Mouse (Mus musculus): ENCODE measurements around the gene Mrps2. TPM values are rescaled to one million over a fixed set of nuclear protein-coding genes. Genes with fewer than 3 reads are reported as not detected.

Gene Mrps2
- polyA plus RNA-seq (2014; fragmentation: Nextera tagmentation; extraction: Ambion mirVana), result 58.5 and 59.3 TPM in 2 replicates

DNA sequence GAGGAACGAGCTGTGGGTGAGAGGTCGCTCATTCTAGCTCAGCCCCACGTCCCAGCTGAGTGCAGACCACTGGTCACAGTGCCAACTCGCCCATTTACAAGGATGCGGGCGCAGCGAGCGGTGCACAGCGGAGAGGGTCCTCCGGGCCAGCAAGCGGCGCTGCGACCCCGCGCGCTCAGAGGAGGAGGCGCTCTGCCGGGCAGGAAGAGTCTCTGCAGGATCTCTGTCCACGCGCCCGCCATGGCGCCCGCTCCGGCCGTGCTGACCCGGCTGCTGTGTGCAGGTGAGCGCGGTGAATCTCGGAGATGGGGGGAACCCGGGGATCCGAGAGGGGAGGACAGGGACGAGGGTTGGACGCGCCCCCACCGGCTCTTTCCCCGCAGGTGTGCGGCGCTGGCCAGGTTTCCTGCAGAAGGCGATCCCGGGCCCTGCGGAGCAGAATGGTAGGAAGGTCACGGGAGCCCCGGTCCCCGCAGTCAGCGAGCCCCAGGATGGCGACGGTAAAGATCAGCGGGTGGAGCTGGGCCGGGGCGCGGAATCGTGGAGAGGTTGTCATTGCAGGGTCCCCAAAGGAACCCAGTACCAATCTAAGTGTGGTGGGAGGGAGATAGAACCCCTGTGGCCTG is at the start of gene Mrps2:
Mrps2 (plus strand) TSS at position 207 of the 626 bp plus-strand sequence.
- Histone ChIP-seq H3K9ac (replicated peaks; ENCODE audit: low read depth, low read length) (peak within 1 kb of the TSS; percentile 95), H3K9me3 (ENCODE audit: control insufficient read depth, low read depth, low read length) (peaks cover 3% of the 10 kb centered on the region; the same call in 1 of the 2 replicates), H3K4me2 (replicated peaks; ENCODE audit: low read depth, low read length) (peak within 1 kb of the TSS; percentile 80), H3K4me1 (ENCODE audit: control insufficient read depth, insufficient read depth, low read length) (0 out of 2 replicates have a peak, but pooled peaks cover 9% of the 10 kb centered on the region), H3K4me3 (ENCODE audit: low read depth, low read length) (peak within 1 kb of the TSS; percentile 98), H3K27me3 (ENCODE audit: control insufficient read depth, insufficient read depth, low read length) (no peaks in the 10 kb centered on the region), H3K27ac (ENCODE audit: low read length) (no peak within 1 kb of the TSS; the same call in 1 of the 2 replicates), H3K36me3 (ENCODE audit: control insufficient read depth, insufficient read depth, low read length) (peaks cover 24% of the 10 kb centered on the region)
- ATAC-seq (ENCODE audit: insufficient number of reproducible peaks, insufficient read depth, low FRiP score, low read depth), result peak; percentile 90
- WGBS, result under 1% methylated on average over 52 of the region's 52 CpGs

GRCm38 (mm10) chr2:28419898-28420297 is 48.0 kb upstream of the Mrps2 start:
- Histone ChIP-seq H3K4me1 (ENCODE audit: control insufficient read depth, insufficient read depth, low read length) (no peaks in the 10 kb centered on the region), H3K9ac (replicated peaks; ENCODE audit: low read depth, low read length) (no peak overlapping the region), H3K27ac (ENCODE audit: low read length) (no peak overlapping the region), H3K36me3 (ENCODE audit: control insufficient read depth, insufficient read depth, low read length) (no peaks in the 10 kb centered on the region), H3K4me3 (ENCODE audit: low read depth, low read length) (no peak overlapping the region), H3K4me2 (replicated peaks; ENCODE audit: low read depth, low read length) (no peak overlapping the region), H3K27me3 (ENCODE audit: control insufficient read depth, insufficient read depth, low read length) (no peaks in the 10 kb centered on the region), H3K9me3 (ENCODE audit: control insufficient read depth, low read depth, low read length) (no peaks in the 10 kb centered on the region)
- 18% methylated on average over 4 of the region's 4 CpGs for WGBS
- ATAC-seq (ENCODE audit: insufficient number of reproducible peaks, insufficient read depth, low FRiP score, low read depth), result no peak

DNA sequence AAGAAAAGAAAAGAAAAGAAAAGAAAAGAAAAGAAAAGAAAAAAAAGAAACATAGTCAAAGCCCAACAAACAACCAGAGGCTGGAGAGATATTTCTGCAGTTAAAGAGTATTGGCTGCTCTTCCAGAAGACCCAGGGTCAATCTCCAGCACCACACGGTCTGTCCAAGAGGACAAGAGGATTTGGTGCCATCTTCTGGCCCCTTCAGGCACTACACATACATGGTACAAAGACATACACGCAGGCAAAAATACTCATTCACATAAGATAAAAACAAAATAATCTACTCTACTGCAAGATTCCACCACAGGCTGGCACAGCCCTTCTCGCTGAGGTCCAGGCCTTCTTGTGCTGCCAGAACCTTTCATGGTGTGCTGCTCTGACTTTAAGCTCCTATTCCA is 44.7 kb upstream of the Mrps2 start:
- no peak for ATAC-seq (ENCODE audit: insufficient number of reproducible peaks, insufficient read depth, low FRiP score, low read depth)
- Histone ChIP-seq H3K36me3 (ENCODE audit: control insufficient read depth, insufficient read depth, low read length) (no peaks in the 10 kb centered on the region), H3K27ac (ENCODE audit: low read length) (no peak overlapping the region), H3K27me3 (ENCODE audit: control insufficient read depth, insufficient read depth, low read length) (no peaks in the 10 kb centered on the region), H3K4me1 (ENCODE audit: control insufficient read depth, insufficient read depth, low read length) (no peaks in the 10 kb centered on the region), H3K4me3 (ENCODE audit: low read depth, low read length) (no peak overlapping the region), H3K4me2 (replicated peaks; ENCODE audit: low read depth, low read length) (no peak overlapping the region), H3K9me3 (ENCODE audit: control insufficient read depth, low read depth, low read length) (no peaks in the 10 kb centered on the region), H3K9ac (replicated peaks; ENCODE audit: low read depth, low read length) (no peak overlapping the region)
- WGBS, result 40% methylated on average over 3 of the region's 3 CpGs

DNA sequence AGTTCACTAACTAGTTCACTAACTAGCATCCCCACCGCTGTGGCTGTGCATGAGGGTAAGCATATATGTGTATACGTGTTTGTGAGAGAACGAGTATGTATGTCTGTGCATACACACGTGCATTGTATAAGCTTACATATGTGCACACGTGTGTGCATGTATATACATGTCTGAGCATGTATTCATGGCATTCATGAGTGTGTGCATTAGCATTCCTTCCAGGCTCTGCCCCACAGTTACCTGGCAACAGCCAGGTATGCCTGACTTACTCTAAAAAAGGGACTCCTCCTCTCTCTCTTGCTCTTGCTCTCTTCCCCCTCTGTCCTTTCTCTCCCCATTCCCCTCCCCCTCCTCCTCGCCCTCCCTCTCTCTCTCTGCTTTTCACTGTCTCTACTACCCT is 40.6 kb upstream of the Mrps2 start:
- Histone ChIP-seq H3K36me3 (ENCODE audit: control insufficient read depth, insufficient read depth, low read length) (no peaks in the 10 kb centered on the region), H3K4me2 (replicated peaks; ENCODE audit: low read depth, low read length) (no peak overlapping the region), H3K4me1 (ENCODE audit: control insufficient read depth, insufficient read depth, low read length) (no peaks in the 10 kb centered on the region), H3K9me3 (ENCODE audit: control insufficient read depth, low read depth, low read length) (no peaks in the 10 kb centered on the region), H3K27me3 (ENCODE audit: control insufficient read depth, insufficient read depth, low read length) (no peaks in the 10 kb centered on the region), H3K4me3 (ENCODE audit: low read depth, low read length) (no peak overlapping the region), H3K27ac (ENCODE audit: low read length) (no peak overlapping the region), H3K9ac (replicated peaks; ENCODE audit: low read depth, low read length) (no peak overlapping the region)
- ATAC-seq (ENCODE audit: insufficient number of reproducible peaks, insufficient read depth, low FRiP score, low read depth), result no peak
- WGBS, result 73% methylated on average over 6 of the region's 6 CpGs

- ATAC-seq (ENCODE audit: insufficient number of reproducible peaks, insufficient read depth, low FRiP score, low read depth), result no peak
- no peaks in the 10 kb centered on the region for H3K9me3 ChIP-seq (ENCODE audit: control insufficient read depth, low read depth, low read length)
- H3K27me3 ChIP-seq (ENCODE audit: control insufficient read depth, insufficient read depth, low read length), result no peaks in the 10 kb centered on the region
- no peak overlapping the region for H3K4me2 ChIP-seq (replicated peaks; ENCODE audit: low read depth, low read length)
- no peak overlapping the region for H3K27ac ChIP-seq (ENCODE audit: low read length)
- H3K4me1 ChIP-seq (ENCODE audit: control insufficient read depth, insufficient read depth, low read length), result no peaks in the 10 kb centered on the region
- no peaks in the 10 kb centered on the region for H3K36me3 ChIP-seq (ENCODE audit: control insufficient read depth, insufficient read depth, low read length)
- H3K4me3 ChIP-seq (ENCODE audit: low read depth, low read length), result no peak overlapping the region
- WGBS, result 46% methylated on average over 6 of the region's 6 CpGs
- no peak overlapping the region for H3K9ac ChIP-seq (replicated peaks; ENCODE audit: low read depth, low read length)
These were observed 37.0 kb upstream of the Mrps2 start for GRCm38 (mm10) chr2:28430846-28431245.

GRCm38 (mm10) chr2:28432811-28433210 is 35.1 kb upstream of the Mrps2 start:
- Histone ChIP-seq H3K4me2 (replicated peaks; ENCODE audit: low read depth, low read length) (no peak overlapping the region), H3K9me3 (ENCODE audit: control insufficient read depth, low read depth, low read length) (no peaks in the 10 kb centered on the region), H3K27ac (ENCODE audit: low read length) (no peak overlapping the region), H3K9ac (replicated peaks; ENCODE audit: low read depth, low read length) (no peak overlapping the region), H3K4me3 (ENCODE audit: low read depth, low read length) (no peak overlapping the region), H3K27me3 (ENCODE audit: control insufficient read depth, insufficient read depth, low read length) (no peaks in the 10 kb centered on the region), H3K4me1 (ENCODE audit: control insufficient read depth, insufficient read depth, low read length) (no peaks in the 10 kb centered on the region), H3K36me3 (ENCODE audit: control insufficient read depth, insufficient read depth, low read length) (no peaks in the 10 kb centered on the region)
- ATAC-seq (ENCODE audit: insufficient number of reproducible peaks, insufficient read depth, low FRiP score, low read depth), result 0 out of 2 replicates have a peak, but pooled peaks have one; percentile 56
- WGBS, result 0% methylated on average over 1 of the region's 1 CpGs

DNA sequence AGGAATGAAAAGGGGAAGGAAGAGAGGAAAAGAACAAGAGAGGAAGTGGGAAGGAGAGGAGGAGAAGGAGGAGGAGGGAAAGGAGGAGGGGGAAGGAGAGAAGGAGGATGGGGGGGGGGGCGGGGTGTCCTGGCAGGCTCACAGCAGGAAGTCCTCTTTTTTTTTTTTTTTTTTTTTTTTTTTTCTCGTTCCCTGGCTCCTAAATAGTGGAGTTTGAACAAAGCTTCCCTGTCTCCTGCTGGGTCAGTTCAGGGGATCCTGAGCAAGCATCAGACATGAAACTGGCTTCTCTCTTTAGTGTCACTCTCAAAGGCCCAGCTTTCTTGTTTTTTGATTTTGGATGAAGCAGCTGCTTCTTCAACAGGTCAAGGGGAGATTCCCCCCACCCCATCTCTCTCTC is 34.4 kb upstream of the Mrps2 start:
- Histone ChIP-seq H3K9me3 (ENCODE audit: control insufficient read depth, low read depth, low read length) (no peaks in the 10 kb centered on the region), H3K4me3 (ENCODE audit: low read depth, low read length) (no peak overlapping the region), H3K4me1 (ENCODE audit: control insufficient read depth, insufficient read depth, low read length) (no peaks in the 10 kb centered on the region), H3K27me3 (ENCODE audit: control insufficient read depth, insufficient read depth, low read length) (no peaks in the 10 kb centered on the region), H3K9ac (replicated peaks; ENCODE audit: low read depth, low read length) (no peak overlapping the region), H3K36me3 (ENCODE audit: control insufficient read depth, insufficient read depth, low read length) (no peaks in the 10 kb centered on the region), H3K27ac (ENCODE audit: low read length) (no peak overlapping the region), H3K4me2 (replicated peaks; ENCODE audit: low read depth, low read length) (no peak overlapping the region)
- ATAC-seq (ENCODE audit: insufficient number of reproducible peaks, insufficient read depth, low FRiP score, low read depth), result no peak
- 14% methylated on average over 1 of the region's 2 CpGs for WGBS

GRCm38 (mm10) chr2:28435401-28435800 is 32.5 kb upstream of the Mrps2 start:
- ATAC-seq (ENCODE audit: insufficient number of reproducible peaks, insufficient read depth, low FRiP score, low read depth), result no peak
- Histone ChIP-seq H3K27me3 (ENCODE audit: control insufficient read depth, insufficient read depth, low read length) (no peaks in the 10 kb centered on the region), H3K4me2 (replicated peaks; ENCODE audit: low read depth, low read length) (no peak overlapping the region), H3K9me3 (ENCODE audit: control insufficient read depth, low read depth, low read length) (no peaks in the 10 kb centered on the region), H3K9ac (replicated peaks; ENCODE audit: low read depth, low read length) (no peak overlapping the region), H3K4me3 (ENCODE audit: low read depth, low read length) (no peak overlapping the region), H3K27ac (ENCODE audit: low read length) (no peak overlapping the region), H3K36me3 (ENCODE audit: control insufficient read depth, insufficient read depth, low read length) (no peaks in the 10 kb centered on the region), H3K4me1 (ENCODE audit: control insufficient read depth, insufficient read depth, low read length) (no peaks in the 10 kb centered on the region)
- 91% methylated on average over 11 of the region's 11 CpGs for WGBS

- H3K9me3 ChIP-seq (ENCODE audit: control insufficient read depth, low read depth, low read length), result no peaks in the 10 kb centered on the region
These were observed 27.0 kb upstream of the Mrps2 start for GRCm38 (mm10) chr2:28440842-28441241.

More at GRCm38 (mm10) chr2:28440842-28441241, 27.0 kb upstream of the Mrps2 start:
- Histone ChIP-seq H3K27me3 (ENCODE audit: control insufficient read depth, insufficient read depth, low read length) (no peaks in the 10 kb centered on the region), H3K4me1 (ENCODE audit: control insufficient read depth, insufficient read depth, low read length) (no peaks in the 10 kb centered on the region), H3K27ac (ENCODE audit: low read length) (no peak overlapping the region), H3K9ac (replicated peaks; ENCODE audit: low read depth, low read length) (no peak overlapping the region), H3K36me3 (ENCODE audit: control insufficient read depth, insufficient read depth, low read length) (no peaks in the 10 kb centered on the region), H3K4me2 (replicated peaks; ENCODE audit: low read depth, low read length) (no peak overlapping the region), H3K4me3 (ENCODE audit: low read depth, low read length) (no peak overlapping the region)
- ATAC-seq (ENCODE audit: insufficient number of reproducible peaks, insufficient read depth, low FRiP score, low read depth), result no peak
- WGBS, result 68% methylated on average over 6 of the region's 6 CpGs

All from stomach, embryonic 14.5 days (tissue).